Mouse (Mus musculus): ENCODE data around the gene Dmgdh.

Dmgdh gene

DNA sequence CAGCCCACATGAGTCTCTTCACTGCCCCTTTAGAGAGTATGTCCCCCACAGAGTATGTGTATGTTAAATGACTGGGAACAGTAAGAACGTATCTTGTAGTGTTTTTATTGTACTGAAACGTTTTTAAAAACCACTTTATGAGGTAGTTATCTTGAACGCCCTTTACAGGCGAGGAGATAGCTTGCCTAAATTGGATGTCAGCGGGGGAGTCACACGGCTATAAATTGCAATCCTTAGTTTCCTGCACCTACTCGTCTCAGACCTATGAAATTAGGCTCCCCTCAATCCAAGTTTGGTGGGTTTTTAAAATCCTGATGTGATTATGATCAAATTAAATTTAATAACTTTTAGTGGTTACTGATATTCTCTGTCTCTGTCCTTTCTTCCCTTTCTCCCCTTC is 98.6 kb downstream of the Dmgdh start:
- DNase-seq (ENCODE audit: low read depth, low spot score), result no peak

DNA sequence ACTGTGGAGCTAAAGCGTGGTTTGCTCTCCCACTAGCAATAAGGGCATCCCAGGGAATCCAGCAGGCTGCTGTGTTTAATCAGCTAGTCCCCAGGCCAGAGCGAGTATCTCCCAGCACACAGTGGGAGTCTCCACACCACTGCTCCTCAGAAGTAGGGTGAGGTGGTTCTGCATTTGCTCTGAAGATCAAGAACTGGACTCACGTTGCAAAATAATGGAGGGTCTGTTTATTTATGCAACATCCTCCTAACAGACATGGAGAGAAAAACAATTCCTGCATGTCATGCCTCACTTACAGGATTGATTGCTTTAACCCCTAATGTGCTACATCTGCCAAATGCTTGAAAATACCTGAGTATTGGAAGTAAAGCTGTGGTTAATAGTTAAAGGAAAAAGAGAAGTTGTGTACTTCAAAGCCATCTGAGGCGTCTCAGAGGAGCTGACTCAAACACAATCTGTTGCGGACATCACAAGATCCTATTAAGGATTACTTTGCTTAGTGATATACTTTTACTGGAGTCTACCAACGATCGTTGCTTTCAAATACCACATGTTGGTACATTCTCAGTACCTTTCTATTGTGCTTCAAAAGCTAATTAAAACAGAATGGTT is 99.6 kb downstream of the Dmgdh start:
- no peak for DNase-seq (ENCODE audit: low read depth, low spot score)

DNA sequence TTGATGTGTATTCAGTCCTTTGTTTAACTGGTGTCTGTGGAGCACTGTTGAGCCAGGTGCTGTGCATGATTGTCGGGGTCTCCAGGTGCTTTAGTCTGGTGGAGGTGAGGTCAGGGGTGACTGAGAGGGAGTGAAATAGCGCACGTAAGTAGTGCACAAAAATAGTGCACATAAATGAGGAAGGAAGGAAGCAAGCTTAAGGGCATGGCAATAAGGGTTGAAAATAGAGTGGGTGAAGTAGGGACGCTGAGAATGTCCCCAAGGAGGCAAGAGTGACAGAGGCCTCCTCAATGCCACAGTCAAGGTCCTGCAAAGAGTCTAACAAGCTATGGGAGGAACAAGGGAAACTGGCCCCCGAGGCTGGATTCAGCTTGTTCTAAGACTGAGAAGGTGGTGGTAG is 108.6 kb downstream of the Dmgdh start:
- no peak for DNase-seq (ENCODE audit: low read depth, low spot score)

DNA sequence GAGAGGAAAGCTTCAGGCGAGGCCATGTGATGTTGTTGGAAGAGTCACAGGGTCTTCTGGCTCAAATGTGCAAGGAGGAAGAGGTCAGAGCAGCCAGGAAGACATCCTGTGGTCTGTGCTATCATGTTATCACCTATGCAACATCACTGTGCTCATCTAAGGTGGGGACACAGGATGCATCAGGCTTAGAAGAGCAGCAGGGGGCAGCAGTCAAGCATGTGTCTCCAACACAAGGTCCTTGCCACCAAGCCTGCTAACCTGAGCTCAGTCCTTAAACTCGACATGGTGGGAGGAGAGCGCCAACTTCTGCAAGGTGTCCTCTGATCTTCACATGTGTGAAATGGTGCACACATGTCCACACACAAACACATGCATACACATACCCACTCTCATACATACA is 111.1 kb downstream of the Dmgdh start:
- no peak for DNase-seq (ENCODE audit: low read depth, low spot score)

DNA sequence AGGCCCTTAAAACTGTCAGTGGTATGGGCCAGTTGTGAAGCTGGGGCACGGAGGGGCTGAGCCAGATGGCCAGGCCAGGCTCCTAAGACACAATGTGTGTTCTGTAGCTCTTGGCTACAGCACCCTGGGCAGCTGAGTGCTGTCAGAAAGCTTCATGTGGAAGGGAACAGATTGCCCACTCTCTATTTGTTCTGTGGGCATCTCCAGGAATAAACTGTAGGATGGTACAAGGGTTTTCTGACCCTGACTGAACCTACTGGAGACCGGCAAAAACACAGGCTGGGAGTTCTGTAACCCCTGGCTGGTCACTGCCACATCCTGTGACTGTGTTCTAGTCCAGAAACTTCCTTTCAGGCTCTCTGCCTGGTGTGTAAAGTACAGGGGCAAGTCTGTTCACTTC is 111.8 kb downstream of the Dmgdh start:
- DNase-seq (ENCODE audit: low read depth, low spot score), result no peak

DNA sequence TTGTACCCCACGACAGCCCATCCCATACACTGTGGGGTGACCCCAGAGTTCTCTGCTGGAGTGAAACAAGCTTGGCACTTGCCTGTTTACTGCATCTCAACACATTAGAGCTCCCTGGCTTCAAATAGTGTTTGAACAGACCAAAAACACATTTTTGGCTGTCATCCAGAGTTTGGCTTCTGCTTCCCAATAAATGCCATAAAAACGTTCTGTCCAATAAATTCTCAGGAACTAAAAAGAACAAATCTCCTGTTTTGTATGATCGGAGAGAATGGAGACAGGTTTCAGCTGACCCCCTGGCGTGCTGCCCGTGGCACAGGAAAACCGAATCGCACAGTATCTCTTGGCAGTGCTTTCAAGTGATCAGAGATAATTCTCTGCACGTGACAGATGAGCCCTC is 113.4 kb downstream of the Dmgdh start:
- no peak for DNase-seq (ENCODE audit: low read depth, low spot score)

DNA sequence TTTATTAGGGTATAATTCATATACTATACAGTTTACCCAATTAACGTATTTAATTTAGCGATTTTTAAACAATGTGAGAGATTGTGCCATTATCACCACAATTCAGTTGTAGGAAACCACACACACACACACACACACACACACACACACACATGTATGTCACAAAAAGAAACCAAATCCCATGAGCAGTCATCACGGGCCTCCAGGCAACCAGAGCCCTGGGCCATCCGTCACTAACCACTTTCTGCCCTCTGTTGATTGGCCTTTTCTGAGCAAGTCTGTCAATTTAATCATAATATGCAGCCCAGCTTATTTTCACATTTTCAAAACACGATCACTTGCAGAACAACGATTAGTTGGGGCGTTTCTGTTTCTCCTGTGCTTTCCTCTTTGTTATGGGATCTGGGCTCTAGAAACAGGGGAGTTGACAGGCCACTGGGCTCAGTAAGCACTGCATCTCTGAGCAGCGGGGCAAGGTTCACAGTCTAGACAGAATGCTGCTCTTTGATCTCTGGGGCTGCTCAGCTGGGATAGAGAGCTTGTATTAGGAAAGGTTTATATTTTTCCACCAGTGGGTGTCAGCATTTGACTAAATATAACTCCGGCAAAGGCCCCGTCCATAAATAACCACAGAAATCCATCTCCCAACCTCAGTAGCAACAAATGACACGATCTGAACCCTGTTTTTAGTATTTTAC is 118.9 kb downstream of the Dmgdh start:
- DNase-seq (ENCODE audit: low read depth, low spot score), result peak; percentile 47

DNA sequence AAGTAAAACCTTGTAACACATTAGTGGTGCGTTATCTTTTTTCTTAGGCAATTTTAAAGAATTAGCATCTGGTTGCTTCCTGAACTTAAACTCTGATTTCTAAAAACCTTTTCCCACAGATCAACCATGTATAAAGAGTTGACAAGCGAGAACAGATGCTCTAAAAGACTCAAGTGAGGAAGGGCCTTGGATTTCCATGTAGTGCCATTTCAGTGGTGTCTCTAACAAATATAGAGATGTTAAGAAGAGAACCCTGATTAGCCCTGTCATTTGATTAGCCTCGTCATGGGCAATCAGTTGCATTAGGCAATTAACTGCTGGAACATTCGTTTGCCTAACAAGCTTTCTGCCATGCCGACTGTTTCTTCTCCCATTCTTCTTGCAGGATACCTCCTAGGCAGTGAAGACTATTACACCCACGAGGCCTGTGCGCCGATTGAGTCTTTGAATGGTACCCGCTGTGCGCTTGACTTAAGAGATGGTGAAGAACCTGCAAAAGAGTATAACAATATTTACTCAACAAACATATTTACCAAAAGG is 119.5 kb downstream of the Dmgdh start:
- no peak for DNase-seq (ENCODE audit: low read depth, low spot score)

DNA sequence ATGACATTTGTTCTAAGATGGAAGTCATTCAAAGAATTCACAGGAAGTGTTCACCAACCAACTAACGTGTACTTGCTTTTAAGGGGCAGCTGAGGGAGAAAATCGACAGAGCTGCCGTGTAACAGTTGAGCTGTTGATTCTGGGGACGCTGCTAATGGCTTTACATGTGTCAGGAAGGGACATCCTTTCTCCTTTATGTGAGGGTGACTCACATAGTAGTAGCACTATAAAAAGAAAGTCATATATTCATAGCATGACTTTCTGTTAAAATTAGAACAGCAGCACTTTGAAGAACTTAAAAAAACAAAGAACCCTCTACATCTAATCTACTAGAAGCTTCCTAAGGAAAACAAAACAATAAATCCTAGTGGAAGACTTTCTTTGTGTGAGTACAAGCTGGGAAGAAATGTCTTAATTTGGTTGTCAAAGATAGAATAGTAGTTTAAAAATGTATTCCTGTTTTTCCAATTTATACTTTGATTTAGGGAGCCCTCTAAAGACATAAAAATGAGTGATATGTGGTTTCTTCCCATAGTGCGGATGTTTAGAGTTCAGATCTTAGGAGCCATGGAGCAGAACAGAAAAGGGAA is 122.9 kb downstream of the Dmgdh start:
- no peak for DNase-seq (ENCODE audit: low read depth, low spot score)
